Mouse (Mus musculus) neural tube, embryonic 12.5 days (tissue): ENCODE measurements around the gene Pik3ap1. TPM values are rescaled to one million over a fixed set of nuclear protein-coding genes. Genes with fewer than 3 reads are reported as not detected.

ENCODE experiments used
- ATAC-seq: fragments of 200-750 bp; cut with Nextera tagmentation; 2 replicates; pipeline ENCODE4 v1.8.0; 2017; ENCODE audit warnings: low read depth, mild to moderate bottlenecking, moderate TSS enrichment, moderate library complexity; ENCODE audit not compliant: low FRiP score
- H3K27ac ChIP-seq: fragments of 300-500 bp; sonication (generic); 2 replicates; pipeline ENCODE4 v1.5.1; 2016
- H3K27me3 ChIP-seq: fragments of 300-500 bp; sonication (generic); replicated peaks from 2 replicates; pipeline ENCODE4 v1.6.1; 2016; ENCODE audit warnings: mild to moderate bottlenecking
- H3K36me3 ChIP-seq: fragments of 300-500 bp; sonication (generic); 2 replicates; pipeline ENCODE4 v1.6.1; 2016; ENCODE audit warnings: mild to moderate bottlenecking
- H3K4me1 ChIP-seq: fragments of 300-500 bp; sonication (generic); 2 replicates; pipeline ENCODE4 v1.6.1; 2016
- H3K4me2 ChIP-seq: fragments of 300-500 bp; sonication (generic); replicated peaks from 2 replicates; pipeline ENCODE4 v1.6.1; 2016; ENCODE audit warnings: mild to moderate bottlenecking
- H3K4me3 ChIP-seq: fragments of 300-500 bp; sonication (generic); 2 replicates; pipeline ENCODE4 v1.5.1; 2016
- H3K9ac ChIP-seq: fragments of 300-500 bp; sonication (generic); 2 replicates; pipeline ENCODE4 v1.6.1; 2016; ENCODE audit warnings: mild to moderate bottlenecking
- H3K9me3 ChIP-seq: fragments of 300-500 bp; sonication (generic); 2 replicates; pipeline ENCODE4 v1.6.1; 2016; ENCODE audit warnings: mild to moderate bottlenecking
- WGBS: fragments of 180-500 bp; shearing (Covaris S2); methylation state at CpG from one replicate; pipeline ENCODE4 v1.1.7; 2016; 5-methylcytosine and 5-hydroxymethylcytosine counted together
- polyA plus RNA-seq: library from polyadenylated mRNA; unstranded; fragments of >200 nt; fragmentation: Nextera tagmentation; extraction: Ambion mirVana; gene quantifications from 2 replicates; pipeline ENCODE4 v1.2.1, GENCODE M21; 2016

The Pik3ap1 gene
- polyA plus RNA-seq, 1 experiment from 2014 or later = 2.2 TPM

GRCm38 (mm10) chr19:41262712-41263629, 121.9 kb downstream of the Pik3ap1 start:
- H3K36me3 ChIP-seq = no peaks in the 10 kb centered on the region
- 7% methylated on average over 51 of the region's 51 CpGs for WGBS
- no peaks in the 10 kb centered on the region for H3K9me3 ChIP-seq

GRCm38 (mm10) chr19:41260736-41261135, 124.2 kb downstream of the Pik3ap1 start:
- Histone ChIP-seq H3K4me1 (peaks cover 20% of the 10 kb centered on the region), H3K4me2 (no peak overlapping the region), H3K36me3 (no peaks in the 10 kb centered on the region), H3K4me3 (no peak overlapping the region), H3K9me3 (no peaks in the 10 kb centered on the region), H3K27ac (no peak overlapping the region), H3K9ac (no peak overlapping the region), H3K27me3 (no peaks in the 10 kb centered on the region)
- no peak for ATAC-seq
- 92% methylated on average over 3 of the region's 3 CpGs for WGBS

More at GRCm38 (mm10) chr19:41262712-41263629, 121.9 kb downstream of the Pik3ap1 start:
- Histone ChIP-seq H3K27me3 (no peaks in the 10 kb centered on the region), H3K27ac (peak overlapping the region; percentile 93), H3K9ac (peak overlapping the region; percentile 96), H3K4me2 (peak overlapping the region; percentile 80), H3K4me3 (peak overlapping the region; percentile 98), H3K4me1 (peaks cover 20% of the 10 kb centered on the region)
- peak; percentile 82 for ATAC-seq

DNA sequence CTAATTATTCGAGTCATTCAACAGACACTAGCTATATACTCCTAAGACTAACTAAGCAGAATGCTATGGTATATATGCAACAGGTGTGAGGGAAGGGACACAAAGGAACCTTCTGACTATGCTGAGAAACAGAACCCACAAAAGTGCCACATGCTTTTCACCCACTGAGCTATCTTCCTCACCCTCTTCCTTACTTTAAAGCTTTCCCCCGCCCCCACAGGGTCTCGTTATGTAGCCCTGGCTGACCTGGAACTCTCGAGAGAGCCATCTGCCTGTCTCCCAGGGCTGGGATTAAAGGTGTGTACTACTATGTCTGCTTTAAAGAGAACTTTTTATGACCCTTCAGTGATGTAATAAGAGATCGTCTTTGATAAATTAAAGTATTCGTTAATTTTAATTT, 125.6 kb downstream of the Pik3ap1 start:
- no peaks in the 10 kb centered on the region for H3K9me3 ChIP-seq
- no peak overlapping the region for H3K4me2 ChIP-seq
- no peak overlapping the region for H3K27ac ChIP-seq
- H3K9ac ChIP-seq = no peak overlapping the region
- peaks cover 16% of the 10 kb centered on the region; the same call in 1 of the 2 replicates for H3K4me1 ChIP-seq
- no peaks in the 10 kb centered on the region; the same call in 1 of the 2 replicates for H3K36me3 ChIP-seq
- H3K4me3 ChIP-seq = no peak overlapping the region
- WGBS = 81% methylated on average over 6 of the region's 6 CpGs
- ATAC-seq = no peak
- no peaks in the 10 kb centered on the region for H3K27me3 ChIP-seq

GRCm38 (mm10) chr19:41258707-41259106, 126.2 kb downstream of the Pik3ap1 start:
- no peaks in the 10 kb centered on the region for H3K9me3 ChIP-seq
- WGBS = 41% methylated on average over 2 of the region's 2 CpGs
- H3K4me1 ChIP-seq = peaks cover 16% of the 10 kb centered on the region; the same call in 1 of the 2 replicates
- H3K27me3 ChIP-seq = no peaks in the 10 kb centered on the region
- no peak for ATAC-seq
- no peak overlapping the region for H3K27ac ChIP-seq
- no peak overlapping the region for H3K9ac ChIP-seq
- no peak overlapping the region for H3K4me3 ChIP-seq
- H3K36me3 ChIP-seq = no peaks in the 10 kb centered on the region; the same call in 1 of the 2 replicates
- H3K4me2 ChIP-seq = no peak overlapping the region

- Histone ChIP-seq H3K4me2 (no peak overlapping the region), H3K27me3 (no peaks in the 10 kb centered on the region), H3K27ac (no peak overlapping the region), H3K4me1 (no peaks in the 10 kb centered on the region), H3K36me3 (no peaks in the 10 kb centered on the region; the same call in 1 of the 2 replicates), H3K4me3 (no peak overlapping the region), H3K9ac (no peak overlapping the region), H3K9me3 (no peaks in the 10 kb centered on the region)
- ATAC-seq = no peak
- 87% methylated on average over 5 of the region's 5 CpGs for WGBS
Measured at GRCm38 (mm10) chr19:41254584-41254983, 130.3 kb downstream of the Pik3ap1 start.

- H3K36me3 ChIP-seq = peaks cover 18% of the 10 kb centered on the region
- ATAC-seq = no peak
- H3K9ac ChIP-seq = no peak overlapping the region
- no peak overlapping the region for H3K4me3 ChIP-seq
- H3K27ac ChIP-seq = no peak overlapping the region
- no peaks in the 10 kb centered on the region for H3K9me3 ChIP-seq
- WGBS = 80% methylated on average over 4 of the region's 4 CpGs
- H3K4me1 ChIP-seq = no peaks in the 10 kb centered on the region
- no peak overlapping the region for H3K4me2 ChIP-seq
- H3K27me3 ChIP-seq = no peaks in the 10 kb centered on the region
Measured at GRCm38 (mm10) chr19:41248968-41249367, 135.9 kb downstream of the Pik3ap1 start.

GRCm38 (mm10) chr19:41248271-41248670, 136.6 kb downstream of the Pik3ap1 start:
- Histone ChIP-seq H3K27ac (no peak overlapping the region), H3K9ac (no peak overlapping the region), H3K4me1 (no peaks in the 10 kb centered on the region), H3K36me3 (peaks cover 18% of the 10 kb centered on the region), H3K4me3 (no peak overlapping the region), H3K4me2 (no peak overlapping the region), H3K27me3 (no peaks in the 10 kb centered on the region), H3K9me3 (no peaks in the 10 kb centered on the region)
- no peak for ATAC-seq
- 95% methylated on average over 3 of the region's 3 CpGs for WGBS

GRCm38 (mm10) chr19:41246271-41246670, 138.6 kb downstream of the Pik3ap1 start:
- Histone ChIP-seq H3K4me3 (no peak overlapping the region), H3K9ac (no peak overlapping the region), H3K27me3 (no peaks in the 10 kb centered on the region), H3K9me3 (no peaks in the 10 kb centered on the region), H3K27ac (no peak overlapping the region), H3K4me2 (no peak overlapping the region), H3K4me1 (no peaks in the 10 kb centered on the region), H3K36me3 (peaks cover 37% of the 10 kb centered on the region)
- WGBS = 91% methylated on average over 4 of the region's 4 CpGs
- no peak for ATAC-seq

GRCm38 (mm10) chr19:41244581-41244980, 140.3 kb downstream of the Pik3ap1 start:
- Histone ChIP-seq H3K4me1 (no peaks in the 10 kb centered on the region), H3K4me2 (no peak overlapping the region), H3K36me3 (peaks cover 49% of the 10 kb centered on the region), H3K27me3 (no peaks in the 10 kb centered on the region), H3K9ac (no peak overlapping the region), H3K27ac (no peak overlapping the region), H3K4me3 (no peak overlapping the region), H3K9me3 (no peaks in the 10 kb centered on the region)
- 62% methylated on average over 6 of the region's 6 CpGs for WGBS
- ATAC-seq = no peak

DNA sequence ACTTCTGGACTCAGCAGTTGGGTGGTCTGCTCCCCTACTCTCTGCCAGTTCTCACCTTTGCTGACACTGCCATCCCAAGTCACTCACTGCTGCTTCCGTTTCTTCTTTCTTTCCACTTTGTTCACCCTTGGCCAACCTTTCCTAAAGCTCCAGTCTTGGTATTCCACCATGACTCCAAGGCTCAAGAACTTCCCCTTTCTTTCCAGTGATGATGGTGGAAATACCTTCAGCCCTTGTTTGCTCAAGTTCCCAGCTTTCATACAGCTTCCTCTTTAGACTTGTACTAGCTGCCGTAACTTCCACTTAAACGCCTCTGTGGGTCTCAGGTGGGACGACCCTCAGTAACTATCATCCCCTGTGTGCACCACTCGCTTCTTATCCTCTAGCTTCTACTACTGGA, 142.9 kb downstream of the Pik3ap1 start:
- Histone ChIP-seq H3K27ac (no peak overlapping the region), H3K9me3 (no peaks in the 10 kb centered on the region), H3K27me3 (no peaks in the 10 kb centered on the region), H3K4me1 (no peaks in the 10 kb centered on the region), H3K36me3 (peaks cover 59% of the 10 kb centered on the region), H3K4me2 (no peak overlapping the region), H3K9ac (no peak overlapping the region), H3K4me3 (no peak overlapping the region)
- no peak for ATAC-seq
- 97% methylated on average over 5 of the region's 5 CpGs for WGBS

GRCm38 (mm10) chr19:41233698-41234097, 151.2 kb downstream of the Pik3ap1 start:
- 93% methylated on average over 4 of the region's 4 CpGs for WGBS
- peaks cover 55% of the 10 kb centered on the region for H3K36me3 ChIP-seq
- no peak overlapping the region for H3K27ac ChIP-seq
- no peak overlapping the region for H3K9ac ChIP-seq
- no peaks in the 10 kb centered on the region for H3K9me3 ChIP-seq
- no peak overlapping the region for H3K4me2 ChIP-seq
- no peak for ATAC-seq
- no peak overlapping the region for H3K4me3 ChIP-seq
- H3K4me1 ChIP-seq = no peaks in the 10 kb centered on the region
- no peaks in the 10 kb centered on the region for H3K27me3 ChIP-seq
